8 mouse cellular contexts compared by ENCODE assay signal in the genomic region with DNA sequence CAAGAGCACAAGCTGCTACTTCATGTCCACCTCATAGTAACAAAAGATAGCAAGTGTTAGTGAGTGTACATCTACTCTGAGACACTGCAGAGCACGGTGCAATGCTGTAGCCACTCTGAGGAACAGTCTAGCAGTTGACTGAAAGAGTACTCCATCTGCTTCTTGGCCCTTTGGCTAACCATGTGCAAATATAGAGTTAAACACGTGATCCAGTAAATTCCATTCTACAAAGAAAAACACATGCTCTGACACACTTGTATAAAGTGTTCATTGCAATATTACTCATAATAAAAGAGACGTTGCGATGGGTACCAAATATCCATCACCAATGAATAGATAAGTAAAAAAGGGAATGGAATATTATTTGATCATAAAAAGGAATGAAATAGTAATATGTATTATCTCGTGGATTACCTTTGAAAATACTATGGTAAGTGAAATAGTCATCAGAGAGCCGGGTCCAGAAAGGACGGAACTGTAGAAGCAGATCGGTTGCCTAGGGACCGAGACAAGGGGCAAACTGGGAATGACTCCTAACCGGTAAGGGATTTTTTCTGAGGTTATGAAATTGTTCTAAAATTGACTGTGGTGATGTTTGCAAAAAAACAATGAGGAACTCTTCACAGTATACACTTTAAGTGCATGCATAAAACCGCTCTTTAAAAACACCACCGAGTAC. TPM values are rescaled to one million over a fixed set of nuclear protein-coding genes. Genes with fewer than 3 reads are reported as not detected.
DNase-seq lines count a peak whose midpoint lies in the region; ATAC-seq lines count a peak whose summit lies in the region.

No protein-coding gene starts in this region.

- H3K27ac ChIP-seq in lung, embryonic 16.5 days (ENCODE audit: low read length), result peak overlapping the region; percentile 99
- peak overlapping the region; percentile 98 for H3K27ac ChIP-seq in embryonic facial prominence, embryonic 14.5 days (replicated peaks; ENCODE audit: low read depth, low read length)
- peak overlapping the region; percentile 98; the same call in 1 of the 2 replicates for H3K27ac ChIP-seq in limb, embryonic 13.5 days
- peak overlapping the region; percentile 96; the same call in 1 of the 2 replicates for H3K27ac ChIP-seq in stomach, embryonic 14.5 days (ENCODE audit: low read length)

- DNase-seq in lung, postnatal 14 days, result no peak
- DNase-seq in embryonic facial prominence, embryonic 14.5 days (ENCODE audit: low spot score), result no peak
- no peak for DNase-seq in cerebellum, adult 11 months
- DNase-seq in thymus, postnatal 0 days (ENCODE audit: low spot score), result no peak

- H3K4me1 ChIP-seq in lung, embryonic 16.5 days (replicated peaks; ENCODE audit: control insufficient read depth, insufficient read depth, low read length), result peaks cover 22% of the 10 kb centered on the region
- H3K4me1 ChIP-seq in embryonic facial prominence, embryonic 14.5 days (ENCODE audit: control insufficient read depth, insufficient read depth, low read length), result peaks cover 9% of the 10 kb centered on the region
- peaks cover 26% of the 10 kb centered on the region for H3K4me1 ChIP-seq in limb, embryonic 13.5 days
- peaks cover 3% of the 10 kb centered on the region for H3K4me1 ChIP-seq in stomach, embryonic 14.5 days (ENCODE audit: control insufficient read depth, insufficient read depth, low read length)

- peak overlapping the region; percentile 66 for H3K4me2 ChIP-seq in lung, embryonic 16.5 days (ENCODE audit: low read depth, low read length)
- H3K4me2 ChIP-seq in embryonic facial prominence, embryonic 14.5 days (ENCODE audit: low read depth, low read length), result peak overlapping the region; percentile 62
- H3K4me2 ChIP-seq in limb, embryonic 13.5 days (replicated peaks), result peak overlapping the region; percentile 64
- H3K4me2 ChIP-seq in stomach, embryonic 14.5 days (replicated peaks; ENCODE audit: low read depth, low read length), result peak overlapping the region; percentile 32

- H3K9ac ChIP-seq in lung, embryonic 16.5 days (ENCODE audit: low read length), result peak overlapping the region; percentile 98
- H3K9ac ChIP-seq in embryonic facial prominence, embryonic 14.5 days (ENCODE audit: low read depth, low read length), result peak overlapping the region; percentile 98
- peak overlapping the region; percentile 99 for H3K9ac ChIP-seq in limb, embryonic 13.5 days
- H3K9ac ChIP-seq in stomach, embryonic 14.5 days (replicated peaks; ENCODE audit: low read depth, low read length), result peak overlapping the region; percentile 90

- H3K36me3 ChIP-seq in lung, embryonic 16.5 days (ENCODE audit: control insufficient read depth, insufficient read depth, low read length), result no peaks in the 10 kb centered on the region
- no peaks in the 10 kb centered on the region for H3K36me3 ChIP-seq in embryonic facial prominence, embryonic 14.5 days (ENCODE audit: control insufficient read depth, insufficient read depth, low read length)
- H3K36me3 ChIP-seq in limb, embryonic 13.5 days, result no peaks in the 10 kb centered on the region
- no peaks in the 10 kb centered on the region for H3K36me3 ChIP-seq in stomach, embryonic 14.5 days (ENCODE audit: control insufficient read depth, insufficient read depth, low read length)

- ATAC-seq in lung, embryonic 16.5 days (ENCODE audit: low read depth), result no peak
- ATAC-seq in embryonic facial prominence, embryonic 14.5 days (ENCODE audit: low read depth), result no peak
- ATAC-seq in limb, embryonic 13.5 days (ENCODE audit: low FRiP score, low read depth), result no peak
- no peak for ATAC-seq in stomach, embryonic 14.5 days (ENCODE audit: insufficient number of reproducible peaks, insufficient read depth, low FRiP score, low read depth)
- no peak for ATAC-seq in megakaryocyte progenitor cell, adult 5-6 weeks (replicated peaks; ENCODE audit: poor library complexity)

- H3K4me3 ChIP-seq in lung, embryonic 16.5 days (ENCODE audit: low read length), result peak overlapping the region; percentile 93
- peak overlapping the region; percentile 91 for H3K4me3 ChIP-seq in embryonic facial prominence, embryonic 14.5 days (ENCODE audit: low read depth, low read length)
- H3K4me3 ChIP-seq in limb, embryonic 13.5 days, result peak overlapping the region; percentile 91
- peak overlapping the region; percentile 91 for H3K4me3 ChIP-seq in stomach, embryonic 14.5 days (ENCODE audit: low read depth, low read length)

- no peaks in the 10 kb centered on the region for H3K27me3 ChIP-seq in lung, embryonic 16.5 days (ENCODE audit: control insufficient read depth, insufficient read depth, low read depth, low read length)
- no peaks in the 10 kb centered on the region for H3K27me3 ChIP-seq in embryonic facial prominence, embryonic 14.5 days (replicated peaks; ENCODE audit: control insufficient read depth, insufficient read depth, low read length)
- no peaks in the 10 kb centered on the region for H3K27me3 ChIP-seq in limb, embryonic 13.5 days
- no peaks in the 10 kb centered on the region for H3K27me3 ChIP-seq in stomach, embryonic 14.5 days (ENCODE audit: control insufficient read depth, insufficient read depth, low read length)

- no peaks in the 10 kb centered on the region for H3K9me3 ChIP-seq in lung, embryonic 16.5 days (ENCODE audit: control insufficient read depth, low read length)
- no peaks in the 10 kb centered on the region for H3K9me3 ChIP-seq in embryonic facial prominence, embryonic 14.5 days (ENCODE audit: control insufficient read depth, low read length)
- H3K9me3 ChIP-seq in limb, embryonic 13.5 days, result no peaks in the 10 kb centered on the region
- H3K9me3 ChIP-seq in stomach, embryonic 14.5 days (ENCODE audit: control insufficient read depth, low read depth, low read length), result no peaks in the 10 kb centered on the region

- 13% methylated on average over 12 of the region's 12 CpGs for WGBS in lung, embryonic 16.5 days
- 26% methylated on average over 12 of the region's 12 CpGs for WGBS in embryonic facial prominence, embryonic 14.5 days
- WGBS in limb, embryonic 13.5 days, result 22% methylated on average over 12 of the region's 12 CpGs
- WGBS in stomach, embryonic 14.5 days, result 30% methylated on average over 12 of the region's 12 CpGs

RNA-seq across cellular contexts. Expression of a gene that starts 1.5 kb away (rescaled TPM):
- 43.2 and 44.9 TPM in 2 replicates for polyA plus RNA-seq in lung, embryonic 16.5 days (2015; fragmentation: Nextera tagmentation; extraction: Ambion mirVana)
- polyA plus RNA-seq in embryonic facial prominence, embryonic 14.5 days (2014; fragmentation: Nextera tagmentation; extraction: Ambion mirVana), result 25.2 and 26.3 TPM in 2 replicates
- polyA plus RNA-seq in limb, embryonic 13.5 days (2015; fragmentation: Nextera tagmentation; extraction: Ambion mirVana), result 41.0 and 42.4 TPM in 2 replicates
- polyA plus RNA-seq in stomach, embryonic 14.5 days (2014; fragmentation: Nextera tagmentation; extraction: Ambion mirVana), result 50.0 and 50.2 TPM in 2 replicates
- polyA plus RNA-seq in thymus, postnatal 0 days (2015; fragmentation: Nextera tagmentation; extraction: Ambion mirVana), result 14.5 and 16.9 TPM in 2 replicates
- 41.8 and 51.1 TPM in 2 replicates for total RNA-seq in megakaryocyte progenitor cell, adult 5-6 weeks (2015)
- total RNA-seq in megakaryocyte progenitor cell, adult 5-6 weeks (2017), result 10.7 and 15.9 TPM in 2 replicates
